Mouse (Mus musculus): Measurements from ENCODE around the gene Gm42517.

Gene Gm42517

GRCm38 (mm10) chr5:108349511-108350148, 18.1 kb downstream of the Gm42517 start:
- in situ Hi-C loops (cut with MboI; ENCODE audit: low sequenced_read_pairs) = no loop called here

DNA sequence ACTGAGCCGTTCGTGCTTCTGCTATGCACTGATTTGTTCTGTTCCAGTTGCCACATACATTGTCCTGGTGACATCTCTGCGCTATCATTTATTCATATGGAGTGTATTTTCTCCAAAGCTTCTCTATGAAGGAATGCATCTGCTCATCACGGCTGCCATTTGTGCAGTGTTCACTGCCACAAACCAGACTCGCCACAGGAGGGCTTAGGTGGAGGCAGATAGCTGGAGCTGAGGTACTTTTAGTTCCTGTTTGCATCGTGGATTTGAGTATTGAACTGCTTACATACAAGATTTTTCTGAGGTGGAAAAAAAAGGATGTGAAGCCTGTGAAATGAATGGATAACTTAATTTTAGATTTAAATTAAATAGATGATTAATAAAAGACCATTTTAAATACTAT, 19.9 kb downstream of the Gm42517 start:
- in situ Hi-C loops (cut with MboI; ENCODE audit: low sequenced_read_pairs) = no loop called here

- in situ Hi-C loops (cut with MboI; ENCODE audit: low sequenced_read_pairs) = no loop called here
These were observed 22.2 kb downstream of the Gm42517 start for GRCm38 (mm10) chr5:108345313-108346071.

- in situ Hi-C loops (cut with MboI; ENCODE audit: low sequenced_read_pairs) = no loop called here
These were observed 24.0 kb downstream of the Gm42517 start for GRCm38 (mm10) chr5:108343680-108344170.

- in situ Hi-C loops (cut with MboI; ENCODE audit: low sequenced_read_pairs) = no loop called here
These were observed 29.7 kb downstream of the Gm42517 start for GRCm38 (mm10) chr5:108338049-108338448.

DNA sequence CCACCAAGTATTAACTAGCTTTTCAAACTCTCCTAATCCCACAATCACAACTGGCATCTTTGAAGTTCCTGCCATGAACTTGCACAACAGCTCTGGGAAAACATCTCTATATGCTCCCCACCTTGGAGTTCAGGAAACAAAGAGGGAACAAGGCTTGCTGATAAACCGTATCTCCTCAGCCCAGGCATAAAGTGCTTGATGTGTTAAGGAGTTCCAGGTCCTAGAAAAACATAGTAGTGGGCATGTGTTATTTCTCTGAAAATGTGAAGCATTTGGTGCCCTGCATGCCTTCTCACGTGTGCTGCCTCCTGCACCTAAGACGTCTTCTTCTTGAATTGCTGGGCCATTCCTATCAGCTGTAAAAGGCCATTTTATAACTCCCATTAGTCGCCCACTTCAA, 30.3 kb downstream of the Gm42517 start:
- in situ Hi-C loops (cut with MboI; ENCODE audit: low sequenced_read_pairs) = no loop called here

- in situ Hi-C loops (cut with MboI; ENCODE audit: low sequenced_read_pairs) = no loop called here
These were observed 36.7 kb downstream of the Gm42517 start for GRCm38 (mm10) chr5:108331051-108331450.
